Mouse (Mus musculus): ENCODE measurements at regions not wholly inside any gene's neighbourhood (a gene's known extent, or its start where the extent isn't known, plus 50 kb on each side); places are given as distances from the start of the nearest gene placed in this dataset.
"Not testable (repeated sequence)": the region's sequence is repeated elsewhere in the genome, so short reads cannot be mapped to it uniquely, and the experiment has no call there.

DNA sequence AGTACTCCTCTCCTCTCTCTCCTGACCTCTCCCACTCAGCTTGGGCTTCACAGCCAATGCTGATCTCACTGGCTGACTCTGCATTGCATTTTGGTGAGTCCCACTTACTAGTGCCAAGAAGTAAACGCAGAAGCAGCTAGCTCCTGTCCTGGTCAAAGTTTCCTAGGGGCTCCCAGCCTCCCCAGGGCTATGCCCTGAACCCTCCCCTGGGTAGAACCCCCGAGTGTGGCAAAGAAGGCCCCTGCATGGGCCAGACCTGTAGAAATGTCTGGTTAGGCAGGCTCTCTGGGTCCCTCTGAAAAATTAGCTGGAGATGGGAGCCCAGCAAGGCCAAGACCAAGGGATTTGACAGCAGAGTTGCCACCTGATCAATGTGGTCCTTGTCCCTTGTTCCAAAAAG, 454.3 kb downstream of the Gm10330 start:
- H3K4me1 ChIP-seq (ENCODE audit: control insufficient read depth in 2 of 2, insufficient read depth in 2 of 2, low read length in 2 of 2, poor library complexity in 1 of 2); H3K27ac ChIP-seq (ENCODE audit: insufficient read depth, low read depth, low read length, poor library complexity, severe bottlenecking); H3K36me3 ChIP-seq (ENCODE audit: control insufficient read depth, insufficient read depth, low read length, poor library complexity, severe bottlenecking); H3K9me3 ChIP-seq (ENCODE audit: control insufficient read depth, insufficient read depth, low read depth, low read length); DNase-seq (ENCODE audit: low read depth, low spot score); in situ Hi-C loops (cut with MboI; ENCODE audit: low sequenced_read_pairs in 2 of 2, unreplicated experiment in 2 of 2); H3K9ac ChIP-seq (ENCODE audit: insufficient read depth, low read depth, low read length, poor library complexity, severe bottlenecking); H3K4me3 ChIP-seq (ENCODE audit: insufficient read depth in 1 of 2, low read depth in 1 of 2, low read length in 2 of 2, poor library complexity in 1 of 2, severe bottlenecking in 1 of 2): not testable (repeated sequence)

DNA sequence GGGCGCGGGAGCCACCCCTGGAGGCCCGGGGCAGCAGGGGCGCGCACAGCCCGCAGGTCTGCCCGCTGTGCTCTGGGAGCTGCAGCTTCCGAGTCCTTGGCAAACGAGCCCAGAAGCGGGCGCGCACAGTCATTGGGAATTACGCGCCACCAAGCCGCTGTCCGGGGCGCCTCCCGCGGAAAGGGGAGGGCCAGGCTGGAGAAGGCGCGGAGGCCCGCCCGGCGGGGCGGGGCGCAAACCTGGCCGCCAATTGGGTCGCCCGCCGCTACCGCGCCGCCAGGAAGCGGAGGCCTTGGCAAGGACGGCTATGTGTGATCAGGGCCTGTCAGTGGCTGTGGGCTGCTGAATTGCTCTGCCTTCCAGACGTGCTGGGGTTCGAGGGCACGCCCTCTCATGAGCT, 464.9 kb downstream of the Gm10330 start:
- not testable (repeated sequence) for H3K9ac ChIP-seq (ENCODE audit: insufficient read depth, low read depth, low read length, poor library complexity, severe bottlenecking)

More for the DNA sequence above, 464.9 kb downstream of the Gm10330 start:
- H3K9me3 ChIP-seq (ENCODE audit: control insufficient read depth, insufficient read depth, low read depth, low read length); DNase-seq (ENCODE audit: low read depth, low spot score); H3K36me3 ChIP-seq (ENCODE audit: control insufficient read depth, insufficient read depth, low read length, poor library complexity, severe bottlenecking); H3K4me1 ChIP-seq (ENCODE audit: control insufficient read depth in 2 of 2, insufficient read depth in 2 of 2, low read length in 2 of 2, poor library complexity in 1 of 2); in situ Hi-C loops (cut with MboI; ENCODE audit: low sequenced_read_pairs in 2 of 2, unreplicated experiment in 2 of 2); H3K27ac ChIP-seq (ENCODE audit: insufficient read depth, low read depth, low read length, poor library complexity, severe bottlenecking): not testable (repeated sequence)
- peak overlapping the region in 1 of 2 experiments; percentile 47; a peak in 2 of 4 replicates for H3K4me3 ChIP-seq (ENCODE audit: insufficient read depth in 1 of 2, low read depth in 1 of 2, low read length in 2 of 2, poor library complexity in 1 of 2, severe bottlenecking in 1 of 2)

All from ES-E14 (cell line).